15 mouse cellular contexts compared by ENCODE assay signal in the genomic region with DNA sequence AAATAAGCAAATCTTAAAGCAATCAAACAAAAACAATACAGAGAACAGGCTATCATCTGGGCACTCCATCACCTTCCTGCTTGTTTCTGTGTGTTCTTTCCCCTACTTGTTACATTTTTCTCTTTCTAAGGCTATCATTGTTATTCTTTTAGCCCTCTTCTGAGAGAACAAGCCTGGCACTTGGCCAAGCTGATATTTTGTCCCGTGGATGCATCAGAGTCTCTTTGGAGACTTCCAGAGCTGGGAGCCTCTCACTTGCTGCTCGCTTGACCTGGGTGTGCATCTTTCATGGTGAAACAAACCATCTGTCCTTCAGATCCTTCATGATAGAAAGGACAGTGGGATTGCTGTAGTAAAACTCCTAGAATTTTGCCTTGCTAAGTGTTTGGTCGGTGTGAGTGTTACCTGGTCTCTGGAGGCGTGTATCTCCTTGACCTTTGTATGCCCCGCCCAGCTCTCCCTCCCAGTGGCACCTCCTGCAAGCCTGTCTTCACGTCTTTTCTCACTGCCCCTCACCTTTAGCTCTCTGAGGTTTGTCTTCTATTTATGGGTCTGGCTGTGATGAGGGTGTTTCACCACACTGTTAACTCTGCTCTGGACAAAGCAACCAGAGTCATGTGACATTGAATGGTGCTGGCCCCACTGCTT. TPM values are rescaled to one million over a fixed set of nuclear protein-coding genes. Genes with fewer than 3 reads are reported as not detected.
DNase-seq lines count a peak whose midpoint lies in the region; ATAC-seq and TF ChIP-seq lines count a peak whose summit lies in the region.
"Had no signal": no experiment of that assay in that cellular context is flagged by ENCODE, and none has a peak within 500 bp of the region (broad histone marks: within the 10 kb centered on the region; RNA-seq: fewer than 3 reads in every experiment).

No protein-coding gene starts in this region.

- 37% methylated on average over 6 of the region's 6 CpGs for WGBS in heart, embryonic 16.5 days
- 29% methylated on average over 6 of the region's 6 CpGs for WGBS in heart, postnatal 0 days

- peaks cover 27% of the 10 kb centered on the region for H3K4me1 ChIP-seq in heart, embryonic 16.5 days (ENCODE audit: control insufficient read depth, insufficient read depth, low read length)
- H3K4me1 ChIP-seq in heart, postnatal 0 days (ENCODE audit: control insufficient read depth, insufficient read depth), result peaks cover 16% of the 10 kb centered on the region

- H3K4me2 ChIP-seq in heart, embryonic 16.5 days (ENCODE audit: low read depth, low read length), result peak overlapping the region; percentile 25
- H3K4me2 ChIP-seq in heart, postnatal 0 days (ENCODE audit: low read depth, low read length), result no peak overlapping the region
- H3K4me2 ChIP-seq: embryonic facial prominence, embryonic 12.5 days; forebrain, embryonic 12.5 days; limb, embryonic 12.5 days; lung, embryonic 15.5 days had no signal

- H3K36me3 ChIP-seq in heart, embryonic 16.5 days (ENCODE audit: control insufficient read depth, insufficient read depth), result no peaks in the 10 kb centered on the region; the same call in 1 of the 2 replicates
- peaks cover 5% of the 10 kb centered on the region; the same call in 1 of the 2 replicates for H3K36me3 ChIP-seq in heart, postnatal 0 days (replicated peaks; ENCODE audit: control insufficient read depth, insufficient read depth, low read length)
- H3K36me3 ChIP-seq: lung, embryonic 15.5 days had no signal

- no peak overlapping the region for H3K4me3 ChIP-seq in heart, embryonic 16.5 days (ENCODE audit: low read length)
- H3K4me3 ChIP-seq in heart, postnatal 0 days (ENCODE audit: low read depth, low read length), result no peak overlapping the region
- H3K4me3 ChIP-seq: embryonic facial prominence, embryonic 12.5 days; forebrain, embryonic 12.5 days; limb, embryonic 12.5 days; lung, embryonic 15.5 days had no signal

- no peak for TF ChIP-seq EP300 in heart, postnatal 0 days (IDR thresholded peaks at IDR 0.05; ENCODE audit: low read depth)

- ATAC-seq in heart, embryonic 16.5 days (replicated peaks; ENCODE audit: extremely low read depth, insufficient read depth, low FRiP score), result no peak
- ATAC-seq in heart, postnatal 0 days (ENCODE audit: insufficient read depth, low read depth), result peak; percentile 35; the same call in 1 of the 2 replicates
- ATAC-seq in megakaryocyte, adult 5-6 weeks (ENCODE audit: poor library complexity, severe bottlenecking), result peak; percentile 48; the same call in 1 of the 2 replicates
- ATAC-seq: midbrain, embryonic 16.5 days had no signal

- no peaks in the 10 kb centered on the region for H3K27me3 ChIP-seq in heart, embryonic 16.5 days (ENCODE audit: control insufficient read depth, insufficient read depth, low read length)
- no peaks in the 10 kb centered on the region for H3K27me3 ChIP-seq in heart, postnatal 0 days (ENCODE audit: control insufficient read depth, insufficient read depth, low read length)
- H3K27me3 ChIP-seq: embryonic facial prominence, embryonic 12.5 days; forebrain, embryonic 12.5 days; limb, embryonic 12.5 days; lung, embryonic 15.5 days had no signal

- no peak for DNase-seq in heart, postnatal 10 days
- no peak for DNase-seq in heart, postnatal 0 days (ENCODE audit: low spot score)
- DNase-seq in heart, postnatal 14 days, result peak; percentile 15 to 22
- no peak for DNase-seq in left cerebral cortex, postnatal 36 days (ENCODE audit: low spot score in 2 of 2)
- DNase-seq in Muller cell, postnatal 12 days (ENCODE audit: inconsistent ontology term), result no peak
- DNase-seq: gastrocnemius, postnatal 36 days; layer of hippocampus, postnatal 36 days; thymus, postnatal 36 days had no signal

- no peak for TF ChIP-seq CTCF in heart, postnatal 0 days (IDR thresholded peaks at IDR 0.05; ENCODE audit: low read depth)

- intact Hi-C loops in heart, postnatal 10 days (cut with DNase I), result no loop called here
- intact Hi-C loops in heart, postnatal 14 days (cut with DNase I), result no loop called here
- intact Hi-C loops in left cerebral cortex, postnatal 36 days (cut with DNase I), result no loop called here

- peak overlapping the region; percentile 26; the same call in 1 of the 2 replicates for H3K9ac ChIP-seq in heart, embryonic 16.5 days (ENCODE audit: low read length)
- H3K9ac ChIP-seq in heart, postnatal 0 days (replicated peaks; ENCODE audit: low read depth, low read length), result no peak overlapping the region
- H3K9ac ChIP-seq: embryonic facial prominence, embryonic 12.5 days; forebrain, embryonic 12.5 days; limb, embryonic 12.5 days; lung, embryonic 15.5 days had no signal

- peak overlapping the region; percentile 61 for H3K27ac ChIP-seq in heart, embryonic 16.5 days (ENCODE audit: low read length)
- H3K27ac ChIP-seq in heart, postnatal 0 days (ENCODE audit: low read depth), result no peak overlapping the region; the same call in 1 of the 2 replicates
- H3K27ac ChIP-seq: embryonic facial prominence, embryonic 12.5 days; forebrain, embryonic 12.5 days; limb, embryonic 12.5 days; lung, embryonic 15.5 days had no signal

- H3K9me3 ChIP-seq in heart, embryonic 16.5 days (replicated peaks; ENCODE audit: control insufficient read depth, low read length), result no peaks in the 10 kb centered on the region
- no peaks in the 10 kb centered on the region for H3K9me3 ChIP-seq in heart, postnatal 0 days (replicated peaks; ENCODE audit: control insufficient read depth, low read length)
- H3K9me3 ChIP-seq: embryonic facial prominence, embryonic 12.5 days; forebrain, embryonic 12.5 days; limb, embryonic 12.5 days; lung, embryonic 15.5 days had no signal

RNA-seq across cellular contexts. Expression of a gene that starts 5.9 kb away (rescaled TPM):
- polyA plus RNA-seq in heart, embryonic 16.5 days (2015; fragmentation: Nextera tagmentation; extraction: Ambion mirVana), result 48.3 and 53.8 TPM in 2 replicates
- 10 to 100 TPM; 23.8 to 24.4 TPM for total RNA-seq in heart, postnatal 10 days (2021)
- 55.5 and 66.8 TPM in 2 replicates for total RNA-seq in heart, postnatal 0 days (2014; rRNA removed; ENCODE audit: low replicate concordance)
- 38.7 and 39.4 TPM in 2 replicates for polyA plus RNA-seq in heart, postnatal 0 days (2015; fragmentation: Nextera tagmentation; extraction: Ambion mirVana)
- 10 to 100 TPM; 23.3 to 23.8 TPM for total RNA-seq in heart, postnatal 14 days (2021)
- total RNA-seq in megakaryocyte, adult 5-6 weeks (2015), result 34.2 and 35.6 TPM in 2 replicates
- total RNA-seq in megakaryocyte, adult 5-6 weeks (2017), result 19.3 and 27.3 TPM in 2 replicates
- total RNA-seq in left cerebral cortex, postnatal 36 days (2021), result 10 to 100 TPM; 34.1 to 34.7 TPM

RNA-seq across cellular contexts. Expression of a gene that starts 31.3 kb away (rescaled TPM):
- polyA plus RNA-seq in heart, embryonic 16.5 days (2015; fragmentation: Nextera tagmentation; extraction: Ambion mirVana), result 0.22 and 1.00 TPM in 2 replicates
- under 1 TPM; 0.27 to 0.45 TPM for total RNA-seq in heart, postnatal 10 days (2021)
- not detected in 2 replicates for total RNA-seq in heart, postnatal 0 days (2014; rRNA removed; ENCODE audit: low replicate concordance)
- polyA plus RNA-seq in heart, postnatal 0 days (2015; fragmentation: Nextera tagmentation; extraction: Ambion mirVana), result 0.07 and 0.10 TPM in 2 replicates
- under 1 TPM in 1 of 2 experiments, not detected in 1; 0.39 TPM for total RNA-seq in heart, postnatal 14 days (2021)
- total RNA-seq in megakaryocyte, adult 5-6 weeks (2015), result 11.3 and 16.1 TPM in 2 replicates
- total RNA-seq in megakaryocyte, adult 5-6 weeks (2017), result 11.9 and 12.9 TPM in 2 replicates
- total RNA-seq in left cerebral cortex, postnatal 36 days (2021), result not detected
- total RNA-seq: gastrocnemius, postnatal 36 days; layer of hippocampus, postnatal 36 days had no signal

Comparison
In these comparisons a context has a peak if more than half of its experiments do, and no peak if none do; other contexts are left out.
1. DNase-seq: peak in heart, postnatal 14 days (2 of 2); none in heart, postnatal 10 days (0 of 2), heart, postnatal 0 days (single experiment), left cerebral cortex, postnatal 36 days (0 of 2) and Muller cell, postnatal 12 days (single experiment).
2. RNA of a gene that starts 31.3 kb away (total RNA-seq): 11.3 to 16.1 TPM in megakaryocyte, adult 5-6 weeks; 0.27 to 0.45 TPM in heart, postnatal 10 days, 0.39 TPM in heart, postnatal 14 days, not detected in left cerebral cortex, postnatal 36 days and not detected in heart, postnatal 0 days; every median in the first group is over 4 times any median in the second.